Mouse (Mus musculus) heart, embryonic 10.5 days (tissue): ENCODE measurements around the gene Pjvk. TPM values are rescaled to one million over a fixed set of nuclear protein-coding genes. Genes with fewer than 3 reads are reported as not detected.

Source experiments
- DNase-seq: peaks from one replicate; pipeline ENCODE4 v3.0.0-alpha.2; 2017; ENCODE audit warnings: low spot score
- H3K27ac ChIP-seq: fragments of 300-500 bp; sonication (generic); 2 replicates; pipeline ENCODE4 v1.5.1; 2016; ENCODE audit warnings: mild to moderate bottlenecking
- H3K27me3 ChIP-seq: fragments of 300-500 bp; sonication (generic); 2 replicates; pipeline ENCODE4 v1.6.1; 2016; ENCODE audit warnings: mild to moderate bottlenecking; ENCODE audit not compliant: poor library complexity, insufficient read depth, severe bottlenecking
- H3K36me3 ChIP-seq: fragments of 300-500 bp; sonication (generic); 2 replicates; pipeline ENCODE4 v1.6.1; 2016; ENCODE audit warnings: mild to moderate bottlenecking, moderate library complexity
- H3K4me1 ChIP-seq: fragments of 300-500 bp; sonication (generic); 2 replicates; pipeline ENCODE4 v1.6.1; 2016; ENCODE audit warnings: mild to moderate bottlenecking
- H3K4me3 ChIP-seq: fragments of 300-500 bp; sonication (generic); 2 replicates; pipeline ENCODE4 v1.5.1; 2016; ENCODE audit warnings: mild to moderate bottlenecking, moderate library complexity
- H3K9me3 ChIP-seq: fragments of 300-500 bp; sonication (generic); 2 replicates; pipeline ENCODE4 v1.6.1; 2016; ENCODE audit warnings: mild to moderate bottlenecking, moderate library complexity
- WGBS: fragments of 180-500 bp; shearing (Covaris S2); methylation state at CpG from one replicate; pipeline ENCODE4 v1.1.7; 2016; 5-methylcytosine and 5-hydroxymethylcytosine counted together
- polyA plus RNA-seq: library from polyadenylated mRNA; unstranded; fragments of >200 nt; fragmentation: Nextera tagmentation; extraction: Ambion mirVana; gene quantifications from 2 replicates; pipeline ENCODE4 v1.2.1, GENCODE M21; 2016

The Pjvk gene
- polyA plus RNA-seq, 1 experiment from 2014 or later = 0.25 TPM

- Histone ChIP-seq H3K4me3 (peak overlapping the region; percentile 63), H3K36me3 (peaks cover under 1% of the 10 kb centered on the region; the same call in 1 of the 2 replicates), H3K27ac (peak overlapping the region; percentile 88), H3K27me3 (no peaks in the 10 kb centered on the region), H3K9me3 (no peaks in the 10 kb centered on the region), H3K4me1 (peaks cover 27% of the 10 kb centered on the region)
- no peak for DNase-seq
- 30% methylated on average over 7 of the region's 7 CpGs for WGBS
These were observed 25.3 kb downstream of the Pjvk start for GRCm38 (mm10) chr2:76673472-76674081.

- Histone ChIP-seq H3K4me3 (peak within 1 kb of the TSS; percentile 93), H3K27me3 (no peaks in the 10 kb centered on the region), H3K36me3 (peaks cover 7% of the 10 kb centered on the region; the same call in 1 of the 2 replicates), H3K4me1 (peaks cover 27% of the 10 kb centered on the region), H3K9me3 (no peaks in the 10 kb centered on the region), H3K27ac (peak within 1 kb of the TSS; percentile 94)
- DNase-seq = peak; percentile 89
- 6% methylated on average over 47 of the region's 52 CpGs for WGBS
These were observed 26.6 kb downstream of the Pjvk start, which contains the start of gene Plekha3 for GRCm38 (mm10) chr2:76674725-76675427. Plekha3 (plus strand) TSS chr2:76675281.

- no peak for DNase-seq
- 2% methylated on average over 44 of the region's 44 CpGs for WGBS
- Histone ChIP-seq H3K4me1 (peaks cover 27% of the 10 kb centered on the region), H3K9me3 (no peaks in the 10 kb centered on the region), H3K27ac (peak overlapping the region; percentile 94), H3K4me3 (peak overlapping the region; percentile 93), H3K36me3 (peaks cover 7% of the 10 kb centered on the region; the same call in 1 of the 2 replicates), H3K27me3 (no peaks in the 10 kb centered on the region)
These were observed 27.2 kb downstream of the Pjvk start for GRCm38 (mm10) chr2:76675451-76675850.

GRCm38 (mm10) chr2:76675949-76676348 is 27.7 kb downstream of the Pjvk start:
- no peaks in the 10 kb centered on the region for H3K9me3 ChIP-seq

GRCm38 (mm10) chr2:76676401-76677226 is 28.3 kb downstream of the Pjvk start:
- H3K4me1 ChIP-seq = peaks cover 27% of the 10 kb centered on the region
- no peaks in the 10 kb centered on the region for H3K27me3 ChIP-seq
- no peak for DNase-seq
- 75% methylated on average over 13 of the region's 13 CpGs for WGBS
- peaks cover 9% of the 10 kb centered on the region; the same call in 1 of the 2 replicates for H3K36me3 ChIP-seq
- H3K4me3 ChIP-seq = peak overlapping the region; percentile 93
- no peaks in the 10 kb centered on the region for H3K9me3 ChIP-seq
- H3K27ac ChIP-seq = no peak overlapping the region

More at GRCm38 (mm10) chr2:76675949-76676348, 27.7 kb downstream of the Pjvk start:
- peaks cover 9% of the 10 kb centered on the region; the same call in 1 of the 2 replicates for H3K36me3 ChIP-seq
- H3K4me3 ChIP-seq = peak overlapping the region; percentile 93
- H3K27me3 ChIP-seq = no peaks in the 10 kb centered on the region
- WGBS = 13% methylated on average over 4 of the region's 4 CpGs
- H3K4me1 ChIP-seq = peaks cover 27% of the 10 kb centered on the region
- H3K27ac ChIP-seq = peak overlapping the region; percentile 94; the same call in 1 of the 2 replicates
- DNase-seq = no peak

- no peak for DNase-seq
- Histone ChIP-seq H3K27me3 (no peaks in the 10 kb centered on the region), H3K27ac (no peak overlapping the region), H3K36me3 (peaks cover 61% of the 10 kb centered on the region), H3K9me3 (no peaks in the 10 kb centered on the region), H3K4me3 (no peak overlapping the region), H3K4me1 (peaks cover under 1% of the 10 kb centered on the region; the same call in 1 of the 2 replicates)
- WGBS = 92% methylated on average over 8 of the region's 8 CpGs
These were observed 34.0 kb downstream of the Pjvk start for GRCm38 (mm10) chr2:76682301-76682700.

- H3K4me3 ChIP-seq = no peak overlapping the region
- 92% methylated on average over 3 of the region's 3 CpGs for WGBS
These were observed 38.7 kb downstream of the Pjvk start for GRCm38 (mm10) chr2:76686986-76687385.

GRCm38 (mm10) chr2:76687608-76688007 is 39.3 kb downstream of the Pjvk start:
- DNase-seq = no peak
- no peak overlapping the region for H3K27ac ChIP-seq

More at GRCm38 (mm10) chr2:76686986-76687385, 38.7 kb downstream of the Pjvk start:
- Histone ChIP-seq H3K4me1 (peaks cover 15% of the 10 kb centered on the region), H3K27me3 (no peaks in the 10 kb centered on the region), H3K36me3 (peaks cover 75% of the 10 kb centered on the region), H3K9me3 (no peaks in the 10 kb centered on the region), H3K27ac (no peak overlapping the region)
- DNase-seq = peak; percentile 66

GRCm38 (mm10) chr2:76688162-76688561 is 39.9 kb downstream of the Pjvk start:
- 16% methylated on average over 7 of the region's 7 CpGs for WGBS
- peaks cover 75% of the 10 kb centered on the region for H3K36me3 ChIP-seq

More at GRCm38 (mm10) chr2:76687608-76688007, 39.3 kb downstream of the Pjvk start:
- WGBS = 66% methylated on average over 3 of the region's 3 CpGs
- H3K9me3 ChIP-seq = no peaks in the 10 kb centered on the region
- no peak overlapping the region for H3K4me3 ChIP-seq
- no peaks in the 10 kb centered on the region for H3K27me3 ChIP-seq
- H3K4me1 ChIP-seq = peaks cover 15% of the 10 kb centered on the region
- H3K36me3 ChIP-seq = peaks cover 75% of the 10 kb centered on the region

GRCm38 (mm10) chr2:76690436-76691204 is 42.3 kb downstream of the Pjvk start:
- no peak for DNase-seq
- 72% methylated on average over 12 of the region's 12 CpGs for WGBS
- H3K27ac ChIP-seq = no peak overlapping the region
- H3K36me3 ChIP-seq = peaks cover 78% of the 10 kb centered on the region
- H3K4me3 ChIP-seq = no peak overlapping the region
- no peaks in the 10 kb centered on the region for H3K9me3 ChIP-seq
- H3K4me1 ChIP-seq = peaks cover 15% of the 10 kb centered on the region
- H3K27me3 ChIP-seq = no peaks in the 10 kb centered on the region

More at GRCm38 (mm10) chr2:76688162-76688561, 39.9 kb downstream of the Pjvk start:
- DNase-seq = peak; percentile 74
- H3K9me3 ChIP-seq = no peaks in the 10 kb centered on the region
- no peaks in the 10 kb centered on the region for H3K27me3 ChIP-seq
- H3K27ac ChIP-seq = 0 out of 2 replicates have a peak overlapping the region, but pooled peaks have one; percentile 16
- peaks cover 15% of the 10 kb centered on the region for H3K4me1 ChIP-seq
- no peak overlapping the region for H3K4me3 ChIP-seq

- Histone ChIP-seq H3K4me1 (peaks cover under 1% of the 10 kb centered on the region), H3K27me3 (no peaks in the 10 kb centered on the region), H3K36me3 (peaks cover 56% of the 10 kb centered on the region), H3K9me3 (no peaks in the 10 kb centered on the region), H3K4me3 (no peak overlapping the region), H3K27ac (no peak overlapping the region)
- no peak for DNase-seq
- WGBS = 83% methylated on average over 5 of the region's 5 CpGs
These were observed 45.5 kb downstream of the Pjvk start for GRCm38 (mm10) chr2:76693765-76694164.

- Histone ChIP-seq H3K4me1 (0 out of 2 replicates have a peak, but pooled peaks cover 4% of the 10 kb centered on the region), H3K27me3 (no peaks in the 10 kb centered on the region), H3K27ac (no peak overlapping the region), H3K36me3 (peaks cover 52% of the 10 kb centered on the region), H3K9me3 (no peaks in the 10 kb centered on the region), H3K4me3 (no peak overlapping the region)
- no peak for DNase-seq
- 76% methylated on average over 6 of the region's 6 CpGs for WGBS
These were observed 47.0 kb downstream of the Pjvk start for GRCm38 (mm10) chr2:76695290-76695689.
